Mouse (Mus musculus): ENCODE data around the gene Zdhhc18.

DNA sequence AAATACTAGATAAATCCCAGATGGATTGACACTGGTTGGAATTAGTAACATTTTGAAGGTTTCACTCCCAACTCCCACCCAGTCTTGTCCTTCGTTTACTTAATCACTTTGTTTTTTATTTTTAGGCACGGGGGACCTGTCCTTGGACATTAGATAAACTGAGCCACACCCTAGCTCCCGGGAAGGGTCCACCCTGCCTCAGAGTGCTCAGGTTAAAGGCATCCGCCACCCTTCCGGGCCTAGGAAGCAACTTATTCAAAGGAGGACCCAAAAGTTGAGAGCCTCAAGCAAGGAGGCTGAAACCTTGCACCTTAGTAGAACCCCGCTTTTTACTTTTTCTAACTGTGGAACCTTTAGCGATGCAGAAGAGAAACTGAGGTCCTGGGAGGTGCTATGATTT, 50.8 kb downstream of the Zdhhc18 start:
- TF ChIP-seq TAL1 (conservative IDR thresholded peaks at IDR 0.05; ENCODE audit: low read depth, low read length) (no peak), CTCF (IDR thresholded peaks at IDR 0.05; ENCODE audit: low read depth, low read length) (no peak), GATA1 (IDR thresholded peaks at IDR 0.05; ENCODE audit: borderline replicate concordance, low read length) (no peak), POLR2AphosphoS5 (IDR thresholded peaks at IDR 0.05; ENCODE audit: insufficient replicate concordance, low read depth, low read length) (no peak), GATA2 (IDR thresholded peaks at IDR 0.05; ENCODE audit: borderline replicate concordance, low read depth, low read length) (no peak)
